7 mouse cellular contexts compared by ENCODE assay signal in the genomic region with DNA sequence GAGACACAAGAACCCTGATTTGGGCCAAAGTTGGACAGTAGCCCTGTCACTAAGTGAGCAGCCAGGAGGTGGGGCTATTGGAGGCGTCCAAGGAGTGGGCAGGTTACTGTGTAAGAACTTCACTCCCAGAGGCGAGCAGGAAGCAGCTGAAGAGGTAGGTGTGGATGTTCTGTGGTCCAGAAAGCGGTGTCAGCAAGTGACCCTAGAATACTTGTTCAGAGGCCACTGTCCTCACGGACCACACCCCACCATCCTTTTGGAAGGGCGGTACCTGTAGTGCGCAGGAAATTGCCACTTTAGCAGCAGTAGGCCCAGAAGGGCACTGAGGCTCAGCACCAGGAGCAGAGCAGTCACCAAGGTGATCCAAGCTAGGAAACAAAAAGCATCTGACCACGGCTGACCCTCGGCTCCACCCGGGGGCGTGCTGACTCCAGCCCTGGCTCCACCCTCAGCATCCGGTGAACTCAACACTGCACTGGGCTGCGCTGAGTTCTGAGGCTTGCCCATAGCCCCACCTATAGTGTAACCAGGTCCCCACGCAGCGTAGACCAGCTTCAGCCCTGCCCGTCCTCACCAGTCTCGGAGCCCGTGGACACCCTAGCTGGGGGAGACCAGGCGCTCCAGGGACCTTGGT. TPM values are rescaled to one million over a fixed set of nuclear protein-coding genes. Genes with fewer than 3 reads are reported as not detected.
DNase-seq lines count a peak whose midpoint lies in the region; ATAC-seq and TF ChIP-seq lines count a peak whose summit lies in the region.

No protein-coding gene starts in this region.

- no peaks in the 10 kb centered on the region for H3K9me3 ChIP-seq in lung, embryonic 15.5 days

- peak; percentile 69 for DNase-seq in ZHBTc4 (ENCODE audit: low read depth, low spot score)
- DNase-seq in embryo, embryonic 10.5 days (ENCODE audit: low spot score) = peak; percentile 74
- DNase-seq in heart, adult 9 months (ENCODE audit: low spot score in 2 of 2) = peak; percentile 57 to 74
- peak; percentile 74 for DNase-seq in kidney, adult 2 months
- DNase-seq in retina, postnatal 1 day = peak; percentile 46
- DNase-seq in B cell, adult 2 months = no peak

- WGBS in kidney, adult 2 months = 15% methylated on average over 18 of the region's 18 CpGs
- 19% methylated on average over 18 of the region's 18 CpGs for WGBS in lung, embryonic 15.5 days

- H3K36me3 ChIP-seq in kidney, adult 2 months (ENCODE audit: control insufficient read depth, insufficient read depth, low read length) = no peaks in the 10 kb centered on the region
- H3K36me3 ChIP-seq in lung, embryonic 15.5 days = no peaks in the 10 kb centered on the region

- H3K9ac ChIP-seq in lung, embryonic 15.5 days = peak overlapping the region; percentile 32; the same call in 1 of the 2 replicates

- ATAC-seq in lung, embryonic 15.5 days (ENCODE audit: borderline replicate concordance, extremely low read depth, low FRiP score, low TSS enrichment) = peak; percentile 58; the same call in 1 of the 2 replicates

- peak overlapping the region; percentile 74 for H3K4me2 ChIP-seq in lung, embryonic 15.5 days

- H3K4me1 ChIP-seq in kidney, adult 2 months (ENCODE audit: control insufficient read depth, insufficient read depth, low read length) = no peaks in the 10 kb centered on the region; the same call in 1 of the 2 replicates
- H3K4me1 ChIP-seq in lung, embryonic 15.5 days = peaks cover 16% of the 10 kb centered on the region

- peak overlapping the region; percentile 17 for H3K4me3 ChIP-seq in kidney, adult 2 months (ENCODE audit: insufficient read depth, low read depth, low read length)
- H3K4me3 ChIP-seq in lung, embryonic 15.5 days = peak overlapping the region; percentile 38

- peak; percentile 46; the same call in 1 of the 2 replicates for TF ChIP-seq CTCF in kidney, adult 2 months (conservative IDR thresholded peaks at IDR 0.05; ENCODE audit: insufficient read depth, insufficient read length, low read depth, low read length)

- no peak overlapping the region for H3K27ac ChIP-seq in kidney, adult 2 months (ENCODE audit: insufficient read depth, low read depth, low read length)
- no peak overlapping the region for H3K27ac ChIP-seq in lung, embryonic 15.5 days

- no peaks in the 10 kb centered on the region for H3K27me3 ChIP-seq in kidney, adult 2 months (replicated peaks; ENCODE audit: control insufficient read depth, insufficient read depth, low read length)
- 0 out of 2 replicates have a peak, but pooled peaks cover 3% of the 10 kb centered on the region for H3K27me3 ChIP-seq in lung, embryonic 15.5 days

- TF ChIP-seq POLR2A in kidney, adult 2 months (IDR thresholded peaks at IDR 0.05; ENCODE audit: low read depth, low read length) = no peak

RNA-seq across cellular contexts. Expression of gene Cdc20, which starts 8.7 kb away (rescaled TPM):
- polyA plus RNA-seq in kidney, adult 2 months (2012; rRNA removed) = 3.1 and 3.6 TPM in 2 replicates
- 311 and 313 TPM in 2 replicates for polyA plus RNA-seq in lung, embryonic 15.5 days (2015; fragmentation: Nextera tagmentation; extraction: Ambion mirVana)

RNA-seq across cellular contexts. Expression of gene Mpl, which starts 11.4 kb away (rescaled TPM):
- 0.03 and 0.11 TPM in 2 replicates for polyA plus RNA-seq in kidney, adult 2 months (2012; rRNA removed)
- polyA plus RNA-seq in lung, embryonic 15.5 days (2015; fragmentation: Nextera tagmentation; extraction: Ambion mirVana) = 0.40 and 0.74 TPM in 2 replicates

RNA-seq across cellular contexts. Expression of gene Elovl1, which starts 18.0 kb away (rescaled TPM):
- 303 and 333 TPM in 2 replicates for polyA plus RNA-seq in kidney, adult 2 months (2012; rRNA removed)
- 95.3 and 107 TPM in 2 replicates for polyA plus RNA-seq in lung, embryonic 15.5 days (2015; fragmentation: Nextera tagmentation; extraction: Ambion mirVana)

RNA-seq across cellular contexts. Expression of gene Med8, which starts 36.8 kb away (rescaled TPM):
- polyA plus RNA-seq in kidney, adult 2 months (2012; rRNA removed) = 27.6 and 31.0 TPM in 2 replicates
- polyA plus RNA-seq in lung, embryonic 15.5 days (2015; fragmentation: Nextera tagmentation; extraction: Ambion mirVana) = 86.0 and 90.9 TPM in 2 replicates

RNA-seq across cellular contexts. Expression of gene Szt2, which starts 36.8 kb away (rescaled TPM):
- polyA plus RNA-seq in kidney, adult 2 months (2012; rRNA removed) = 20.1 and 23.7 TPM in 2 replicates
- 6.6 and 7.0 TPM in 2 replicates for polyA plus RNA-seq in lung, embryonic 15.5 days (2015; fragmentation: Nextera tagmentation; extraction: Ambion mirVana)

Comparison
In these comparisons a context has a peak if more than half of its experiments do, and no peak if none do; other contexts are left out.
1. DNase-seq: peak in ZHBTc4 (single experiment), embryo, embryonic 10.5 days (single experiment), heart, adult 9 months (2 of 2), kidney, adult 2 months (single experiment) and retina, postnatal 1 day (single experiment); none in B cell, adult 2 months (0 of 2).
2. RNA of gene Cdc20, which starts 8.7 kb away (polyA plus RNA-seq): 311 to 313 TPM in lung, embryonic 15.5 days; 3.1 to 3.6 TPM in kidney, adult 2 months; every median in the first group is over 10 times any median in the second.